ENCODE assay signal across 8 mouse cellular contexts in genomic region chr4:152087211-152088081, GRCm38 (mm10). TPM values are rescaled to one million over a fixed set of nuclear protein-coding genes. Genes with fewer than 3 reads are reported as not detected.
A peak's percentile ranks its signal among the peaks of the same experiment; 100 is the strongest.
DNase-seq lines count a peak whose midpoint lies in the region; ATAC-seq and TF ChIP-seq lines count a peak whose summit lies in the region.

No protein-coding gene starts in this region.

- no peak; the same call in 1 of the 2 replicates for ATAC-seq in forebrain, postnatal 0 days
- ATAC-seq in liver, embryonic 16.5 days (ENCODE audit: low read depth) = no peak

- no peaks in the 10 kb centered on the region; the same call in 1 of the 2 replicates for H3K27me3 ChIP-seq in cerebellum, adult 2 months (ENCODE audit: control insufficient read depth, insufficient read depth, low read length)
- no peaks in the 10 kb centered on the region for H3K27me3 ChIP-seq in forebrain, postnatal 0 days (ENCODE audit: insufficient read depth, low read length)
- H3K27me3 ChIP-seq in liver, embryonic 16.5 days (ENCODE audit: control insufficient read depth, insufficient read depth, low read depth, low read length) = peaks cover 4% of the 10 kb centered on the region; the same call in 1 of the 2 replicates

- no peak overlapping the region for H3K27ac ChIP-seq in cerebellum, adult 2 months (ENCODE audit: insufficient read depth, low read length)
- H3K27ac ChIP-seq in forebrain, postnatal 0 days (ENCODE audit: low read depth, low read length) = peak overlapping the region; percentile 45; the same call in 1 of the 2 replicates
- no peak overlapping the region; the same call in 1 of the 2 replicates for H3K27ac ChIP-seq in liver, embryonic 16.5 days (ENCODE audit: low read length)

- DNase-seq in cerebellum, adult 2 months = no peak
- DNase-seq in cerebellum, adult 18-20 months = no peak
- peak; percentile 14 to 19 for DNase-seq in B cell, adult 2 months
- no peak for DNase-seq in forebrain, postnatal 0 days
- DNase-seq in cerebellum, adult 9-10 months = no peak
- no peak for DNase-seq in gastrocnemius, postnatal 25 days
- no peak for DNase-seq in cerebellum, postnatal 36 days

- peak overlapping the region; percentile 85 for H3K4me2 ChIP-seq in forebrain, postnatal 0 days (ENCODE audit: low read depth)
- H3K4me2 ChIP-seq in liver, embryonic 16.5 days (ENCODE audit: low read depth, low read length) = peak overlapping the region; percentile 95

- TF ChIP-seq POLR2A in cerebellum, adult 2 months (IDR thresholded peaks at IDR 0.05; ENCODE audit: borderline replicate concordance, insufficient read depth, low read length) = no peak

- H3K9me3 ChIP-seq in forebrain, postnatal 0 days (ENCODE audit: low read length) = no peaks in the 10 kb centered on the region
- H3K9me3 ChIP-seq in liver, embryonic 16.5 days (replicated peaks; ENCODE audit: control insufficient read depth, low read length) = no peaks in the 10 kb centered on the region

- no peaks in the 10 kb centered on the region; the same call in 1 of the 2 replicates for H3K36me3 ChIP-seq in forebrain, postnatal 0 days (ENCODE audit: insufficient read depth)
- H3K36me3 ChIP-seq in liver, embryonic 16.5 days (ENCODE audit: control insufficient read depth, insufficient read depth) = no peaks in the 10 kb centered on the region

- H3K9ac ChIP-seq in forebrain, postnatal 0 days = peak overlapping the region; percentile 80
- peak overlapping the region; percentile 85 for H3K9ac ChIP-seq in liver, embryonic 16.5 days (ENCODE audit: low read depth, low read length)

- H3K4me3 ChIP-seq in cerebellum, adult 2 months (replicated peaks; ENCODE audit: insufficient read depth, low read depth, low read length) = peak overlapping the region; percentile 5
- peak overlapping the region; percentile 67 for H3K4me3 ChIP-seq in forebrain, postnatal 0 days (ENCODE audit: low read depth, low read length)
- H3K4me3 ChIP-seq in liver, embryonic 16.5 days (ENCODE audit: low read depth, low read length) = peak overlapping the region; percentile 84

- TF ChIP-seq CTCF in cerebellum, adult 2 months (IDR thresholded peaks at IDR 0.05; ENCODE audit: borderline replicate concordance, insufficient read depth, low read depth, low read length) = no peak
- no peak for TF ChIP-seq CTCF in forebrain, postnatal 0 days (IDR thresholded peaks at IDR 0.05; ENCODE audit: low read depth)

- H3K4me1 ChIP-seq in cerebellum, adult 2 months (ENCODE audit: control insufficient read depth, insufficient read depth, low read length) = no peaks in the 10 kb centered on the region; the same call in 1 of the 2 replicates
- H3K4me1 ChIP-seq in forebrain, postnatal 0 days (ENCODE audit: insufficient read depth) = peaks cover 12% of the 10 kb centered on the region
- H3K4me1 ChIP-seq in liver, embryonic 16.5 days (ENCODE audit: control insufficient read depth, low read depth, low read length) = peaks cover 38% of the 10 kb centered on the region

- WGBS in cerebellum, adult 2 months = 21% methylated on average over 12 of the region's 12 CpGs
- 6% methylated on average over 12 of the region's 12 CpGs for WGBS in forebrain, postnatal 0 days
- 5% methylated on average over 12 of the region's 12 CpGs for WGBS in liver, embryonic 16.5 days (ENCODE audit: insufficient replicate concordance)

RNA-seq across cellular contexts. Expression of gene Plekhg5, which starts 15.1 kb away (rescaled TPM):
- polyA plus RNA-seq in cerebellum, adult 2 months (2012; rRNA removed) = 11.1 and 11.8 TPM in 2 replicates
- 16.6 and 18.6 TPM in 2 replicates for total RNA-seq in forebrain, postnatal 0 days (2014; rRNA removed)
- 9.2 and 12.8 TPM in 2 replicates for polyA plus RNA-seq in forebrain, postnatal 0 days (2015; fragmentation: Nextera tagmentation; extraction: Ambion mirVana)
- 4.8 and 5.1 TPM in 2 replicates for polyA plus RNA-seq in liver, embryonic 16.5 days (2015; fragmentation: Nextera tagmentation; extraction: Ambion mirVana)
- total RNA-seq in gastrocnemius, postnatal 25 days (2021) = 1 to 10 TPM; 5.0 to 6.5 TPM

RNA-seq across cellular contexts. Expression of gene Tnfrsf25, which starts 28.3 kb away (rescaled TPM):
- polyA plus RNA-seq in cerebellum, adult 2 months (2012; rRNA removed) = 1.2 and 1.4 TPM in 2 replicates
- 1.4 TPM in 1 of 2 replicates, not detected in the other for total RNA-seq in forebrain, postnatal 0 days (2014; rRNA removed)
- polyA plus RNA-seq in forebrain, postnatal 0 days (2015; fragmentation: Nextera tagmentation; extraction: Ambion mirVana) = 0.19 and 0.30 TPM in 2 replicates
- polyA plus RNA-seq in liver, embryonic 16.5 days (2015; fragmentation: Nextera tagmentation; extraction: Ambion mirVana) = 0.12 and 0.25 TPM in 2 replicates
- 1 to 10 TPM; 1.2 TPM for total RNA-seq in gastrocnemius, postnatal 25 days (2021)

RNA-seq across cellular contexts. Expression of gene Nol9, which starts 48.3 kb away (rescaled TPM):
- 15.1 and 16.5 TPM in 2 replicates for polyA plus RNA-seq in cerebellum, adult 2 months (2012; rRNA removed)
- total RNA-seq in forebrain, postnatal 0 days (2014; rRNA removed) = 26.9 and 31.8 TPM in 2 replicates
- 14.9 and 20.1 TPM in 2 replicates for polyA plus RNA-seq in forebrain, postnatal 0 days (2015; fragmentation: Nextera tagmentation; extraction: Ambion mirVana)
- 10.5 and 11.5 TPM in 2 replicates for polyA plus RNA-seq in liver, embryonic 16.5 days (2015; fragmentation: Nextera tagmentation; extraction: Ambion mirVana)
- 1 to 10 TPM; 9.6 TPM for total RNA-seq in gastrocnemius, postnatal 25 days (2021)

RNA-seq across cellular contexts. Expression of gene Tas1r1, which starts 49.1 kb away (rescaled TPM):
- polyA plus RNA-seq in cerebellum, adult 2 months (2012; rRNA removed) = 0.10 and 0.27 TPM in 2 replicates
- 0.54 and 1.00 TPM in 2 replicates for total RNA-seq in forebrain, postnatal 0 days (2014; rRNA removed)
- 1.1 and 1.5 TPM in 2 replicates for polyA plus RNA-seq in forebrain, postnatal 0 days (2015; fragmentation: Nextera tagmentation; extraction: Ambion mirVana)
- polyA plus RNA-seq in liver, embryonic 16.5 days (2015; fragmentation: Nextera tagmentation; extraction: Ambion mirVana) = 0.11 and 0.12 TPM in 2 replicates
- total RNA-seq in gastrocnemius, postnatal 25 days (2021) = under 1 TPM; 0.84 to 0.86 TPM

RNA-seq across cellular contexts. Expression of gene Zbtb48, which starts 60.0 kb away (rescaled TPM):
- polyA plus RNA-seq in cerebellum, adult 2 months (2012; rRNA removed) = 20.1 and 24.3 TPM in 2 replicates
- 10.5 and 10.9 TPM in 2 replicates for total RNA-seq in forebrain, postnatal 0 days (2014; rRNA removed)
- 13.5 and 14.2 TPM in 2 replicates for polyA plus RNA-seq in forebrain, postnatal 0 days (2015; fragmentation: Nextera tagmentation; extraction: Ambion mirVana)
- polyA plus RNA-seq in liver, embryonic 16.5 days (2015; fragmentation: Nextera tagmentation; extraction: Ambion mirVana) = 8.0 and 11.1 TPM in 2 replicates
- 1 to 10 TPM; 2.5 TPM for total RNA-seq in gastrocnemius, postnatal 25 days (2021)

Comparison
In these comparisons a context has a peak if more than half of its experiments do, and no peak if none do; other contexts are left out.
1. DNase-seq: peak in B cell, adult 2 months (2 of 2); none in cerebellum, adult 2 months (0 of 2), cerebellum, adult 18-20 months (0 of 2), forebrain, postnatal 0 days (single experiment), cerebellum, adult 9-10 months (single experiment), gastrocnemius, postnatal 25 days (single experiment) and cerebellum, postnatal 36 days (0 of 2).
2. H3K4me3 ChIP-seq: peak in every context shown above with its lines; median percentile 84 in liver, embryonic 16.5 days; 67 in forebrain, postnatal 0 days; 5 in cerebellum, adult 2 months.